Mouse (Mus musculus) liver, embryonic 11.5 days (tissue): ENCODE measurements around the gene Tcl1b2. TPM values are rescaled to one million over a fixed set of nuclear protein-coding genes. Genes with fewer than 3 reads are reported as not detected.
"Not testable (repeated sequence)": the region's sequence is repeated elsewhere in the genome, so short reads cannot be mapped to it uniquely, and the experiment has no call there.

Source experiments
- ATAC-seq: fragments of 200-750 bp; cut with Nextera tagmentation; replicated peaks from 2 replicates; pipeline ENCODE4 v1.8.0; 2017; ENCODE audit warnings: moderate number of reproducible peaks, mild to moderate bottlenecking, moderate TSS enrichment, moderate library complexity; ENCODE audit not compliant: low FRiP score
- DNase-seq: peaks from one replicate; pipeline ENCODE4 v3.0.0-alpha.2; 2017; ENCODE audit warnings: low spot score
- H3K27ac ChIP-seq: fragments of 300-500 bp; sonication (generic); 2 replicates; pipeline ENCODE4 v1.5.1; 2014; ENCODE audit warnings: mild to moderate bottlenecking, low read depth, low read length, control low read depth
- H3K27me3 ChIP-seq: fragments of 300-500 bp; sonication (generic); replicated peaks from 2 replicates; pipeline ENCODE4 v1.6.1; 2014; ENCODE audit warnings: low read length, mixed read lengths; ENCODE audit not compliant: control insufficient read depth, insufficient read depth
- H3K36me3 ChIP-seq: fragments of 300-500 bp; sonication (generic); 2 replicates; pipeline ENCODE4 v1.6.1; 2014; ENCODE audit warnings: mild to moderate bottlenecking, low read length, moderate library complexity, mixed read lengths; ENCODE audit not compliant: control insufficient read depth, insufficient read depth
- H3K4me1 ChIP-seq: fragments of 300-500 bp; sonication (generic); replicated peaks from 2 replicates; pipeline ENCODE4 v1.6.1; 2014; ENCODE audit warnings: low read length, mixed read lengths; ENCODE audit not compliant: control insufficient read depth, insufficient read depth
- H3K4me2 ChIP-seq: fragments of 300-500 bp; sonication (generic); 2 replicates; pipeline ENCODE4 v1.6.1; 2014; ENCODE audit warnings: mild to moderate bottlenecking, control low read depth, moderate library complexity
- H3K4me3 ChIP-seq: fragments of 300-500 bp; sonication (generic); 2 replicates; pipeline ENCODE4 v1.5.1; 2014; ENCODE audit warnings: low read depth, low read length, control low read depth
- H3K9ac ChIP-seq: fragments of 300-500 bp; sonication (generic); 2 replicates; pipeline ENCODE4 v1.6.1; 2014; ENCODE audit warnings: low read depth, low read length, control low read depth
- H3K9me3 ChIP-seq: fragments of 300-500 bp; sonication (generic); 2 replicates; pipeline ENCODE4 v1.6.1; 2016; ENCODE audit warnings: low read length, inconsistent platforms, mixed read lengths; ENCODE audit not compliant: control insufficient read depth
- WGBS: fragments of 180-500 bp; shearing (Covaris S2); extraction: QIAGEN DNeasy Blood & Tissue Kit; methylation state at CpG from one replicate; pipeline ENCODE4 v1.1.7; 2014; 5-methylcytosine and 5-hydroxymethylcytosine counted together
- polyA plus RNA-seq: library from polyadenylated mRNA; unstranded; fragments of >200 nt; fragmentation: Nextera tagmentation; extraction: Ambion mirVana; gene quantifications from 2 replicates; pipeline ENCODE4 v1.2.1, GENCODE M21; 2014

The Tcl1b2 gene
- polyA plus RNA-seq, 1 experiment from 2014 or later, result not detected

DNA sequence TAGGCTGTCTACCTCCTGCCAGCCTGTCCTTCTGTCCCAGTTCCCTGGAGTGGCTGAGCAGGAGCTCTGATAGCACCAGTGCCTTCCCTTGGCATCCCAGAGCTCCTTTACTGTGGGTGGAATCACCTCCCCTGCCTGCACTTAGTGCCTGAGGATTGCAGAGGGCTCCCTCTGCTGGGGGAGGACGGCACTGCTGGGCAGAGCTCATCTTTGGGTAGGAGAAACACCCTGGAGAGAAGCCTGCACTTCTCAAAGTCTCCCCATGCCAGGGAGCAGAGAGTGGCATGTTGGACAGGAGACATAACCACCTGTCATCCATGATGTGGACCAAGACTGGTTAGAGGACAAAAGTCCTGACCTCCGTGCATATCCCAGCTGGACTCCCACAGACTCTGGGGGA, 43.2 kb downstream of the Tcl1b2 start:
- H3K9me3 ChIP-seq, H3K4me1 ChIP-seq, H3K27ac ChIP-seq, ATAC-seq, H3K27me3 ChIP-seq, DNase-seq, H3K4me3 ChIP-seq, H3K9ac ChIP-seq, H3K4me2 ChIP-seq, H3K36me3 ChIP-seq: not testable (repeated sequence)
- 21% methylated on average over 2 of the region's 2 CpGs for WGBS

DNA sequence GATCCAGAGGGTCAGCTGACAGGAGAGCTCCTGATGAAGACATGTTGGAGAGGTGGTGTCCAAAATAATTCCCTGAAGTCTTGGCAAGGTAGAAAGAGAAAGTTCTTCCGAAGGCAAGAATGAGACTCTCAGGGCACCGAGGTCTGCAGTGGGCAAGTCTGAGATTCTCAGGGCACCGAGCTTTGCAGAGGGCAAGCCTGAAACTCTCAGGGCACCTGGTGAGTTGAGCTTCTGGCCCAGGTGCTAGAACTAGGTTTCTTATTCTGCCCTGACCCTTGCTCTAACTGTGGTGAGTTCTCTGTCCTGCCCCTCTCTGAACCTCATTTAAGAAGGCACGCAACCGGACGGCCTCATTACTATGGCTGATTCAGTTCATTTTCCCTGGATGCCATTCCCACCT, 44.9 kb downstream of the Tcl1b2 start, which contains the start of gene Tcl1b3:
Gene Tcl1b3, plus strand, starts transcription at position 301 of the 400 bp plus-strand sequence.
- not testable (repeated sequence) for H3K4me3 ChIP-seq, H3K36me3 ChIP-seq
- WGBS, result 91% methylated on average over 6 of the region's 6 CpGs

DNA sequence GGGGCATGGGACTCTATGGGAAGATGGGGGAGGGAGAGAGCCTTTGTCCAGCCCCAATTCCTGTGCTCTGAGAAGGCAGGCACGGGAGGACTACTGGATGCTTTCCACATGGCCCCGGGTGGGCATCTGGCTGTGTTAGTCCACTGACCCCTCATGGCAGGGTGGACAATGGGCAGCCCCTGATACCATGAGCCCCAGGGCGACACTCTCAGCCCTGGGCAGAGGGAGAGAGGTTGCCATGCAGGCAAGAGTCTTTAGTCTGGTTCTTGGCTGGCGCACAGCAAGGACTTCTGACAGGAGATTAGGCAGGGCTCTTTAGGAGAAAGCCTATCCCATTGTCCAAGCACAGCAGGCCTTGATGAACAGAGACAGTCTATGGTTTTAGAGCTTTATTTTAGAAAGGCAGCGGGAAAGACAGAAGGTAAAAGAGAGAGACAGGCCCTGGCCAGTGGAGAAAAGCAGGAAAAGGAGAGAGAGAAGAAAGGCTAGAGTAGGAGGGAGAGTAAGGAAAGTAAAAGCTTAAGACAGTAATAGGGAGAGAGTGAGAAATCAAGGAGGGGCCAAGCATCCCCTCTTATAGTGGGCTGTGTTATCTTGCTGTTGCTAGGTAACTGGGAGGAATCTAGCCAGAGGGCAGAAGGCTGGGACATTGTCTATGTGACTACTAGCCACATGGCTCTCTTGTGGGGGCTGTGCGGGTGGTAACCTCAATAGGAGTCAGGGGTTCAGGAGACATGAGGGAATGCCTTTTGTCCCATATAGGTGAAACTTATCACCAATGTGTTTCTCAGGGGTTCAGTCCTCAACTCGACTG, 54.1 kb downstream of the Tcl1b2 start:
- H3K9ac ChIP-seq, H3K9me3 ChIP-seq, ATAC-seq, H3K27ac ChIP-seq, H3K4me3 ChIP-seq, H3K27me3 ChIP-seq, H3K4me2 ChIP-seq, H3K4me1 ChIP-seq, DNase-seq, H3K36me3 ChIP-seq: not testable (repeated sequence)
- WGBS, result 69% methylated on average over 7 of the region's 7 CpGs

More for the DNA sequence above, 44.9 kb downstream of the Tcl1b2 start, which contains the start of gene Tcl1b3:
- ATAC-seq, H3K9ac ChIP-seq, H3K27me3 ChIP-seq, H3K4me1 ChIP-seq, H3K4me2 ChIP-seq, H3K9me3 ChIP-seq, H3K27ac ChIP-seq, DNase-seq: not testable (repeated sequence)

DNA sequence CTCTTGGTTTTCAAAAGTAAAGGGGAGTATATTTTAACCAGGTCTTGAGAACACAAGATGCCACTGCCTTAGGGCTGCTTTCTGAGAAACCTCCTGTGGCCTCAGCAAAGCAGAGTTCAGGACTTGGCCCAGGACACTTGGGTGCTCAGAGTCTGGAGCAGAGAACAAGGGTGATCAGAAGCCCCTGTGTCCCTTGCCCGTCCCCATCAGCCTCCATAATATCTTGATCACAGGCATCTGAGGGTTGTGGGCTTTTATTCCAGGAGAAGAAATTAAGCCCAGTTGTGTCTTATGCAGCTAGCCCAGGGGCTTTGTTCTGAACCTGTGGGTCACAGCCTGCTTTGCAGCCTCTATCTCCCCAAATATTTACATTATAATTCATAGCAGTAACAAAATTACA, 55.8 kb downstream of the Tcl1b2 start, which contains the start of gene Tcl1b4:
Gene Tcl1b4, plus strand, starts transcription at position 301 of the 400 bp plus-strand sequence.
- H3K4me3 ChIP-seq, H3K36me3 ChIP-seq, H3K4me1 ChIP-seq, H3K27me3 ChIP-seq, H3K27ac ChIP-seq, H3K9ac ChIP-seq, ATAC-seq, H3K4me2 ChIP-seq, H3K9me3 ChIP-seq, DNase-seq: not testable (repeated sequence)
- 87% methylated on average over 1 of the region's 1 CpGs for WGBS

Other genes with a start within 250 kb of the Tcl1b2 start
- gene Syne3, start 136.2 kb upstream of the Tcl1b2 start, polyA plus RNA-seq, result 1.4 and 1.8 TPM in 2 replicates
- gene Glrx5, start 113.3 kb upstream of the Tcl1b2 start, polyA plus RNA-seq, result 610 and 611 TPM in 2 replicates
- not detected in 2 replicates for gene Tcl1b1, start 13.7 kb downstream of the Tcl1b2 start, polyA plus RNA-seq
- not detected in 2 replicates for gene Tcl1b5, start 30.3 kb downstream of the Tcl1b2 start, polyA plus RNA-seq
- gene Tcl1b3, start 45.0 kb downstream of the Tcl1b2 start, polyA plus RNA-seq, result not detected in 2 replicates
- gene Tcl1b4, start 55.9 kb downstream of the Tcl1b2 start, polyA plus RNA-seq, result not detected in 2 replicates
- not detected in 2 replicates for gene Tcl1, start 76.8 kb downstream of the Tcl1b2 start, polyA plus RNA-seq
- gene Tunar, start 187.9 kb downstream of the Tcl1b2 start, polyA plus RNA-seq, result 0.10 and 0.16 TPM in 2 replicates